Mouse (Mus musculus) embryo, embryonic 11 days (tissue): Measurements from ENCODE around the gene Sesn1.
"Not testable (repeated sequence)": the region's sequence is repeated elsewhere in the genome, so short reads cannot be mapped to it uniquely, and the experiment has no call there.

ENCODE experiments used
- DNase-seq: peaks from one replicate; pipeline ENCODE4 v3.0.0-alpha.2; 2015

Sesn1 gene

DNA sequence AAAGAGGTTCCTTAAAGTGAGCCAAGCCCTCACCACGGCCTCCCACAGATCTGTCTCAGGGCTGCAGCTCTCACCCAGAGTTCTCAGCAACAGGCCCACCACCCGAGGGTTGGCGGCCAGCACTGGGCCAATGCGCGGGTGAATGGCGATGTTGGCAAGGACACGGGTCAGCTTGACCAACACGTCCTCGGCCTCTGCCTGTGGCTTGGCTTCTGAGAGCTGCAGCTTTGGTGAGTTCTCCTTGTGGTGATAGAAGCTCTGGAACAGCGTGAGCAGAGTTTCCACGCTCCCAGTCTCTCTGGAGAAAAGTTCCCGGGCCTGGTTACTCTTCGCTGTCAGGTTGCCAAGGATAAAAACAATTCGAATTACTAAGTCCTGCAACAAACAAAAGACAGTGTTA lies 117.0 kb downstream of the Sesn1 start:
- no peak for DNase-seq

DNA sequence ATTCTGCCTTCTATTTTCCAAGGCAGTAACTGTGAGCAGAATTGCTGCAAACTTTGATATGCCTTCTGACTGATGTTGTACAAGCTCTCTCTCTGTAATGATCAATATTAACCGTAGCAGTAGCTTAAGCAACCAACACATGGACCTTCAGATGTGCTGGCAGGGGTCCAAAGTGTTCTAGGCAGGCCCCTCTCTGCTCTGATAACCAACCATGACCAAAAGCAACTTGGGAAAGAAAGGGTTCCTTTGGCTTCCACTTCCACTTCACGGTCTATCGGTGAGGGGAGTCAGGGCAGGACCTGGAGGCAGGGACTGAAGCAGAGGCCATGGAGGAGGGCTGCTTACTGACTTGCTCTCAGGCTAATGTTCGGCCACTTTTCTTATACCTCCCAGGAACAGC lies 121.2 kb downstream of the Sesn1 start:
- DNase-seq, result no peak

DNA sequence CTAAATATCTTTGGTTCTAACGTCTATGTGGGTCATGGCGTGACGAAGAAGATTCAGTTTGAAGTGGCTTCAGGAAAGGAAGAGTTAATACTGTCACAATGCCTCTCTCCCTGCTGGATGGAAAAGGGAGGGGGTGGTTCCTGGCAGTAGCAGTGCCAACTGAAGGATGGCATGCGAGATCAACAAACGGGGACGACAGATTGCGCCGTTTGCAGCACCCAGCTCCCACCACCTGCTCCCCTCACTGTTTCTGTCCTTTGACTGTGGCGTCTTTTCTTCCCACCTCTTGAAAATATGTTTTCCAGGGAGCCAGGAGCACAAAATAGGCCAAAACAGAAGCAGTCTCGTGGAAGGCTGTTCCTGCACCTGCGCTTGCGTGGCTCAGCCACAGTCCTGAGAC lies 122.2 kb downstream of the Sesn1 start:
- DNase-seq, result no peak

DNA sequence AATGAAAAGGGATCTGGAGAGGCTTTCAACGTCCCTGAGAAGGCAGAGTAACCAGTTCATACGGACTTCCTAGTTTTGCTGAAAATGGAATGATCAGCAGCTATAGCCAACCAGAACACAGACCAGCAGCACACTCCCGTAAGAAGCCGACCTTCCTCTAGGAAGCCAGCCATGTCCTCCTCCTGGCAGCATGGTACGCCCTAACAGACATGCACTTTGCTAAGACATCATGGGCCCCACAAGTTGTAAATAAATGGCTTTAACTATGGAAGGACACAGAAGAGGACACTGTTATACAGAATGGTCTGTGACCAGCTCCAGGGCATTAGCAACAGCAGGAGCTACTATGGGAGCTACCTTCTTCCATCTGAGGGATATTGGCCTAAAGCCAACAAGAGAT lies 123.2 kb downstream of the Sesn1 start:
- no peak for DNase-seq

DNA sequence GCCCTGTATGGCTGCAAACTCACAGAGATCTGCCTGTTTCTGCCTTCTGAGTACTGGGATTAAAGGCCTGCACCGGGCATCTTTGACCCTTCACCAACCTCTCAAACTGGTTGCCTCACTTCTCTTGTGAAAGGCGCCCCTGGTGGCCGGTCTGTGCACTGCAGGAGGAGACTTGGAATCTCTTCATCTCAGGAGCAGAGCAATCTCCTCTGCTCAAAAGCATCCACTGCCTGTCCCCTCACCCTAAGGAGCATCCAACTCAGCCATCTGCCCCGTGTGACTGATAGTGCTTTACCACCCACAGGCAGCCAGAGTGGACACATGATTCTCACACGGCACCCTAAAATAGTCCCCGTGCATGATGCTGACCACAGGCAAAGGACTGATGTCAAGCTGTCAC lies 123.8 kb downstream of the Sesn1 start:
- peak; percentile 53 for DNase-seq

DNA sequence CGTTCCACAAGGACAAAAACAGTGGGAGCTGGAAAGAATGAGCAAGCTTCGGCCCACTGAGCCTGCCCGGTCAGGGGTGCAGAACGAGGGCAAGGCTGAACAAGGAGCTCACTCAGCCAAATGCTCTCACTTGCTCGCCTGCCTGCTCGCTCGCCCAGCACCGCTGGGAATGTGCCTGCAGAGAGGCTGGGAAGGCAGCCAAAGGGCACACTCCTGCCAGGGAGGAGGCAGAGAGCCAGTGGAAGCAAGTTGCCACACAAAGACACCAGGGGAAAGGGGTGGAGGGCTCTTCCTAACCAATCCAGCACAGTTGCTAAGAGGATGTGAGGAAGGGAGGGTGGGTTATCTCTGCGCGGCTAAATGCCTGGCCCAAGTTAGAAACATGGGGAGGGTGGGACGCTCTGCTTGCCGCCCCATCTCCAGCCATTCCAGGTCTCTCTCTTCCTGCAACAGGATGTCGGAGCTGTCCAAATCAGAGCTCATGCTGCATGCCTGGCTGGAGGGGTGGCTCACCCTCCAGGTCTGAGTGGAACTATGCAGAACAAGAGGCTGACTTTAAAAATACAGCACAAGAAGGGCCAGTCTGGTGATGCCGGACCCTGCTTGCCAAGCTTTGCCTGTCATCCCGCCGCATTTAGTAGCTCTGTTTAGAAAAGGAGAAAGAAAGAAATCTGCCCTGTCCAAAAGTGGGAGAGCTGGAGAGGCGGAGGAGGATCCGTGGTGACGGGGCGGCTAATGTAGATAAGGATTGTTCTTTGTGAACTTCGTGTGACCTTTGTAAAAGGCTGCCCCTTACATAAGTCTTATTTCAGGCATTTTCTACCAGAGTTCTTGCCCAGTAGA lies 125.1 kb downstream of the Sesn1 start:
- peak; percentile 61 for DNase-seq

DNA sequence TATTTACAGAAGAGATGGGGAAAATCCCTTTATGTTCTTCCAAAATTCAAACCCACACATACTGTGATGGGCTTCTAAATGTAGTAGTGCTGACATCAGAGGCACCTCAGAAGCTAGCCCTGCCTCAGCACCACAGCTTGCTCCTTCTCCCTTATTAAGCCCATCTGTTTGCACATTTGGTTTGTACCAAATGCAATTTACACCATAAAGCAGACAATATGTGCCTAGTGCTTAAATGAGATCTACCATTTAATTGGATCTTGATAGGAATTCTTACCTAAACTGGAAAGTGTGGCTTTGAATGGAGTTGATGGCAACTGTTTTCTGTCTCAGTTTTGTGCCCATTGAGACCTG lies 125.7 kb downstream of the Sesn1 start:
- no peak for DNase-seq

DNA sequence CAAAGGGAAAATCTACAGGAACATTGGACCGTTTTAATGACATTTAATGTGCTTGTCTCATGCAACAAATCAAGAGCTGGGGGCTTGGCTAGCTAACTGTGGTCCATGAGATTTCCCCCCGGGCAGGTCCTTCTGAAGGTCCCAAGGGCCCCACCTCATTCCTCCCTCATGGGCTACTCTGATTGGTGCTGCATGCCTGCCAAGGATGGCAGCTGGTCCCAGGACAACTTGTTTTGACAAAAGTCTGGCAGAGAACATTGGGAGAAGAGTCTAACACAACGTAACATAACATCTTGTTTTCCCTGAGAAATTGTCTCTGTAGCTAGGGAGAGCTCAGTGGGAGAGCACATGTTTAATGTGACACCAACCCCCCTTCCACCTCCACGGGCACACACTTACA lies 126.4 kb downstream of the Sesn1 start:
- DNase-seq, result no peak

DNA sequence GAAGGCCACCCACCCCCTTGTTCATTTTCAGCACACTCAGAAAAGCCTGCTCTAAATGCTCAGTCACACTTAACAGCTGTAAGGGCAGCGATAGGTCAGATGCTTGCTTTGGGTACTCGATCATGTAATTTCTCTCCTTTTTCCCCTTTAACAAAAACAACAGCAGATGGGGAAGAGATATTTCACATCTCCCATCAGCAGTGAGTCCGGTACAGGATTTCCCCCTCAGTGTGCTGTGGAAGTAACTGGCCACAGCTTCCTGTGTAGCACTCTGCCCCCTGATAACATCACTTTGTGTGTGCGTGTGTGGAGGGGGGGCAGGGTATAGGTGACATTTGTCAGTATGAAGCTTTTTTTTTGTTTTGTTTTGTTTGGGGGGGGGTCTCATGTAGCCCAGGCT lies 127.4 kb downstream of the Sesn1 start:
- DNase-seq, result peak; percentile 11

DNA sequence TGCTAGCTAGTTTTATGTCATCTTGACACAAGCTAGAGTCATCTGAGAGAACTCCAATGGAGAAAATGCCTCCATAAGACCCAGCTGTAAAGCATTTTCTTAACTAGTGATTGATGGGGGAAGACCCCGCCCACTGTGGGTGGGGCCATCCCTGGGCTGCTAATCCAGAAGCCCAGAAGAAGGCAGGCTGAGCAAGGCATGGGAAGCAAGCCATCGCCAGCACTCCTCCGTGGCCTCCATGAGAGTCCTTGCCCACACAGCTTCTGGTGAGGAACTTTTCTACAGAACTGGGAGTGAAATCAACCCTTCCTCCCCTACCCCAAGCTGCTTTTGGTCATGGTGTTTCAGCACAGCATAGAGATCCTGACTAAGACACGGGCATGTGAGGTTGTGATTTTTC lies 129.4 kb downstream of the Sesn1 start:
- DNase-seq, result no peak

DNA sequence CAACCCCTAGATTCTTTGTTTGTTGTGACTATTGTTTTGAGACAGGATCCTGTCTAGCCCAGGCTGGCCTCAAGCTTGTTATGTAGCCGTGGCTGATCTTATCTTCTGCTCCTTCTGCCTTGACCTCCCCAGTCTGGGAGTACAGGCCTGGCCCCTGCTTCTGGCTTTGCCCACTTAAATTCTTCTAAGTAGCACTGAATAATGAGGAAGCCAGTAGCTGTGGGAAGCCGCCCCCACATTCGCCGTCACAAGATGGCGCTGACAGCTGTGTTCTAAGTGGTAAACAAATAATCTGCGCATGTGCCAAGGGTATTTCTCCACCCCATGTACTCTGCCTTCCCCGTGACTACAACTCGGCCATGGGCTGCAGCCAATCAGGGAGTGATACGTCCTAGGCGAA lies 142.6 kb downstream of the Sesn1 start:
- not testable (repeated sequence) for DNase-seq

DNA sequence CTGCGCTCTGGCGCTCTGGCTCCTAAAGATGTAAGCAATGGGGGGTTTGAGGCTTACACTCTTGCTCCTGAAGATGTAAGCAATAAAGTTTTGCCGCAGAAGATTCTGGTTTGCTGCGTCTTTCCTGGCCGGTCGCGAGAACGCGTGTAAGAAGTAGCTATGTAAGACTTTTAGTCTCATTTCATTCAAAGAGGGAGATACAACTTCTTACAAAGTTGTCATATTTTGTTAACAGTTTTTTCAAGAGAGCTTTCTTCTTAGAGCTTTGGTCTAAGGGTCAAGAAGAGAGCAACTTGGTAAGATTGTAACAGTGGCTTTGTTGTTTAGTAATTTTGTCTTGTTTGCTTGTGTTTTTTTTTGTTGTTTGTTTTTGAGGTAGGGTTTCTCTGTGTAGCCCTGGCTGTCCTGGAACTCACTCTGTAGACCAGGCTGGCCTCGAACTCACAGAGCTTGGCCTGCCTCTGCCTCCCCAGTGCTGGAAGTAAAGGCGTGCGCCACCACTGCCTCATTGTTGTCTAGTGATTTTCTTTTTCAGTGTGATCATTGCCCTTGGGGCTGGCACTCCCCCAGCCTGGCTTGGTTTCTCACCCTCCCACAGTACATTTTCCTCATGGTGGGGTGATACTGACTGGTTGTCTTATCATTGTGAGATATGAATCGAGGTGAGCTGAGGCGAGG lies 143.3 kb downstream of the Sesn1 start:
- no peak for DNase-seq

DNA sequence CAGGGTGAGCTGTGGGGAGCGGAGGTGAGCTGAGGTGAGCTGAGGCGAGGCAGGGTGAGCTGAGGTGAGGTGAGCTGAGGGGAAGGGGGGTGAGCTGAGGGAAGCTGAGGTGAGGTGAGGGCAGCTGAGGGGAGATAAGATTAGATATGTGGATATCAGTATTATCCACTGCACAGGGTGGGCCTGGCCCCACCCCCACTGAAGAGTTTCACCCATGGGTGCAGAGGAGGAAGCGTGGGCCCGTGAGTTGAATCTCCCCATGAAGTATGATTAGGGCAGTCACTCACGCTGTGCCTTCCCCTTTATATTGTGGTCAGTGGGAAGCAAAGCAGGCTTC lies 143.8 kb downstream of the Sesn1 start:
- DNase-seq, result no peak

DNA sequence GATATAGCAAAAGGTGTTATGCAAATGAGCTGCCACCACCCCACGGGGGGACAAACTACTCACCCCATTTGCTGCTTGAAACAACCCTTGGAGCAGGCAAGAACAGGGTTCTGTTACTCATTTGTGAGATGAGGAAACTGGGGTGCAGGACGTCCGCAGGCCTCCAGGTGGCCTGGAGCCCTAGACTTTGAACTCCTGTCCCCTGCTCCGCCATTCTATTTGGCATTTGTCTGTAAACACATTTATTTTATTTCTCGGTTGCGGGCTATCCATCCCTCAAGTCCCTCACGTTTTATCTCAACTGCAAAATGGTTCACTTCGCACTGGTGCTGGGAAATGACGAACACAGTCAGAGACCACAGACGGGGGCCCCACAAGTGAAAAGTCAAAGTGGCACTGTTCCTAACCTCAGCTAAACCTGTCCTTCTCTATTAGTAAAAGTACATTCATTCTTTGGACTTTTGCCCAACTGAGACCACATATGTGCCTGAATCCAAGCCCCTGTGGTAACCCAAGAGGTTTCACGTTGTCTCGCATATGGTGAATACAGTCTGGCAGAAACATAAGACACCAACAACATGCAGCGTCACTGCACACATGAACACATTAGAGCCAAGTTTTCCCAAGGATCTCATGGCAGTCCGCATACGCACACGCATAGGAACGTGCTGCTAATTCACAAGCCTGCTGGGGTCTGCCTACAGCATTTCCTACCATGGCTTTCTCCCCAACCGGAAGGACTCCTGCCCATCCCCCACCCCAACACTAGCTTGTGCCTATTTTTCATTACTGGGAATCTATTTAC lies 147.9 kb downstream of the Sesn1 start:
- no peak for DNase-seq
